Mouse (Mus musculus) G1E (cell line): ENCODE measurements around the gene Pskh1.

Source experiments
- CTCF ChIP-seq: IDR thresholded peaks from 2 replicates; pipeline ENCODE4 v1.5.1; 2012; ENCODE audit warnings: low read depth, low read length, inconsistent platforms, mixed read lengths
- GATA1 ChIP-seq: IDR thresholded peaks from 2 replicates; pipeline ENCODE4 v1.6.1; 2012; ENCODE audit warnings: borderline replicate concordance, low read length, inconsistent platforms, mixed read lengths

DNA sequence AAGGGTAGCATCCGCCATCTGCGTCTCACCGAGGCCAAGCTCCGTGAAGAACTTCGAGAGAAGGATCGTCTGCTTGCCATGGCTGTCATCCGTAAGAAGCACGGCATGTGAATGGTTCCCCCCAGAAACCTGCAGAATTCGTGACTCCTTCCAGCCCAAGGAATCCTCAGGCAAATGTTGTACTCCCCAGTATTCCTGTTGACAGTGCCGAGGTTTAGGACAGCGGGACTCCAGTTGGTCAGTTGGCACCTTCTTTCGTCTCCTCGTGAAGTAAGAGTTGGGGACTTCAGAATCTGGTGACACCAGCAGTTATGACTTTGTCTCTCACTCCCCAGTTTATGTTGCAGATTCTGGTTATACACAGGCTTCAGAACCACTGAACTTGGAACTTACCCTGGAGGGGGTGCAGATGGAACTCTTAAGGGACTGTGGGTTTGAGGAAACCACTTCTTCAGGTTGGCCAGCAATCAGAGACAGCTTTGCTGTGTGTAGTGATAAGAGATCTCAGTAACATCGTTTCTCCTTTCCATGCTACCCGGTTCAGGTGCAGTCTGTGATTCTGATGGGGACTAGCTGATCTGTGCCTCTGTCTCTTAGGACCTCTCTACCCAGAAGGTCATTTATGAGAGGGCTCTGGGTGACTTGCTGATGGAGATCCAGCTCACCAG lies 43.9 kb upstream of the Pskh1 start:
- TF ChIP-seq CTCF (no peak), GATA1 (no peak)
